Mouse (Mus musculus) embryonic facial prominence, embryonic 13.5 days (tissue): ENCODE data around the gene Brca1. TPM values are rescaled to one million over a fixed set of nuclear protein-coding genes. Genes with fewer than 3 reads are reported as not detected.
"Not testable (repeated sequence)": the region's sequence is repeated elsewhere in the genome, so short reads cannot be mapped to it uniquely, and the experiment has no call there.

Experiments
- ATAC-seq: fragments of 200-750 bp; cut with Nextera tagmentation; 2 replicates; pipeline ENCODE4 v1.8.0; 2017; ENCODE audit warnings: low read depth; ENCODE audit not compliant: insufficient number of reproducible peaks, insufficient read depth, low FRiP score, low TSS enrichment
- H3K27ac ChIP-seq: fragments of 300-500 bp; sonication (generic); 2 replicates; pipeline ENCODE4 v1.5.1; 2015; ENCODE audit warnings: moderate library complexity, mild to moderate bottlenecking, inconsistent platforms
- H3K27me3 ChIP-seq: fragments of 300-500 bp; sonication (generic); 2 replicates; pipeline ENCODE4 v1.6.1; 2015; ENCODE audit warnings: mild to moderate bottlenecking, inconsistent platforms
- H3K36me3 ChIP-seq: fragments of 300-500 bp; sonication (generic); 2 replicates; pipeline ENCODE4 v1.6.1; 2015; ENCODE audit warnings: mild to moderate bottlenecking, inconsistent platforms
- H3K4me1 ChIP-seq: fragments of 300-500 bp; sonication (generic); 2 replicates; pipeline ENCODE4 v1.6.1; 2015; ENCODE audit warnings: inconsistent platforms
- H3K4me2 ChIP-seq: fragments of 300-500 bp; sonication (generic); 2 replicates; pipeline ENCODE4 v1.6.1; 2015; ENCODE audit warnings: moderate library complexity, mild to moderate bottlenecking, inconsistent platforms
- H3K4me3 ChIP-seq: fragments of 300-500 bp; sonication (generic); 2 replicates; pipeline ENCODE4 v1.5.1; 2015; ENCODE audit warnings: mild to moderate bottlenecking, inconsistent platforms
- H3K9ac ChIP-seq: fragments of 300-500 bp; sonication (generic); 2 replicates; pipeline ENCODE4 v1.6.1; 2015; ENCODE audit warnings: mild to moderate bottlenecking, inconsistent platforms
- H3K9me3 ChIP-seq: fragments of 300-500 bp; sonication (generic); 2 replicates; pipeline ENCODE4 v1.6.1; 2016; ENCODE audit warnings: inconsistent platforms
- WGBS: fragments of 180-500 bp; shearing (Covaris S2); methylation state at CpG from one replicate; pipeline ENCODE4 v1.1.7; 2015; ENCODE audit warnings: mixed read lengths; 5-methylcytosine and 5-hydroxymethylcytosine counted together
- polyA plus RNA-seq: library from polyadenylated mRNA; unstranded; fragments of >200 nt; fragmentation: Nextera tagmentation; extraction: Ambion mirVana; gene quantifications from 2 replicates; pipeline ENCODE4 v1.2.1, GENCODE M21; 2015

The Brca1 gene
- polyA plus RNA-seq, 1 experiment from 2014 or later, result 10.6 TPM

DNA sequence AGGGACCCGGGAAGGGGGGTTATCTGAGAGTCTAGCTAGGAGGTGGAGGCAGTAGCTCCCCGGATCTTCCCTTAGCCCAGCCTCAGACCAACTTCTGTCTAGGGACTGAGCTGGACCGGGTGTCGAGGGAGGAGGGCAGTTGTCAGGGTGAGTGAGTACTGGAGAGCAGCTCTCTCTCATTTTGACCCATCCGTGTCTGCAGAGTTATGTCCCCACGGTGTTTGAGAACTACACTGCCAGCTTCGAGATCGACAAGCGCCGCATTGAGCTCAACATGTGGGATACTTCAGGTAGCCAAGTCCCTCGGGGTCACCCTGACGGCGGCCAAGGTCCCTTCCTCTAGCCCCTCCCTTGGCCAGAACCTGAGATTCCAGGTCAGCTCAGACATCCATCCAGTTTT, 83.0 kb downstream of the Brca1 start:
- no peaks in the 10 kb centered on the region for H3K9me3 ChIP-seq
- H3K27me3 ChIP-seq, result peaks cover 5% of the 10 kb centered on the region; the same call in 1 of the 2 replicates
- no peak overlapping the region for H3K27ac ChIP-seq
- peak overlapping the region; percentile 79 for H3K9ac ChIP-seq
- no peaks in the 10 kb centered on the region for H3K36me3 ChIP-seq
- H3K4me1 ChIP-seq, result peaks cover 34% of the 10 kb centered on the region
- ATAC-seq, result no peak
- 3% methylated on average over 13 of the region's 13 CpGs for WGBS
- peak overlapping the region; percentile 72 for H3K4me3 ChIP-seq
- H3K4me2 ChIP-seq, result peak overlapping the region; percentile 94

- Histone ChIP-seq H3K9me3 (no peaks in the 10 kb centered on the region), H3K36me3 (no peaks in the 10 kb centered on the region), H3K27me3 (peaks cover 5% of the 10 kb centered on the region; the same call in 1 of the 2 replicates), H3K9ac (peak overlapping the region; percentile 79), H3K4me3 (peak overlapping the region; percentile 72), H3K27ac (0 out of 2 replicates have a peak overlapping the region, but pooled peaks have one; percentile 11), H3K4me2 (peak overlapping the region; percentile 94), H3K4me1 (peaks cover 37% of the 10 kb centered on the region)
- WGBS, result under 1% methylated on average over 28 of the region's 31 CpGs
- ATAC-seq, result peak; percentile 7; the same call in 1 of the 2 replicates
Measured at GRCm38 (mm10) chr11:101468263-101468688, 83.5 kb downstream of the Brca1 start.

DNA sequence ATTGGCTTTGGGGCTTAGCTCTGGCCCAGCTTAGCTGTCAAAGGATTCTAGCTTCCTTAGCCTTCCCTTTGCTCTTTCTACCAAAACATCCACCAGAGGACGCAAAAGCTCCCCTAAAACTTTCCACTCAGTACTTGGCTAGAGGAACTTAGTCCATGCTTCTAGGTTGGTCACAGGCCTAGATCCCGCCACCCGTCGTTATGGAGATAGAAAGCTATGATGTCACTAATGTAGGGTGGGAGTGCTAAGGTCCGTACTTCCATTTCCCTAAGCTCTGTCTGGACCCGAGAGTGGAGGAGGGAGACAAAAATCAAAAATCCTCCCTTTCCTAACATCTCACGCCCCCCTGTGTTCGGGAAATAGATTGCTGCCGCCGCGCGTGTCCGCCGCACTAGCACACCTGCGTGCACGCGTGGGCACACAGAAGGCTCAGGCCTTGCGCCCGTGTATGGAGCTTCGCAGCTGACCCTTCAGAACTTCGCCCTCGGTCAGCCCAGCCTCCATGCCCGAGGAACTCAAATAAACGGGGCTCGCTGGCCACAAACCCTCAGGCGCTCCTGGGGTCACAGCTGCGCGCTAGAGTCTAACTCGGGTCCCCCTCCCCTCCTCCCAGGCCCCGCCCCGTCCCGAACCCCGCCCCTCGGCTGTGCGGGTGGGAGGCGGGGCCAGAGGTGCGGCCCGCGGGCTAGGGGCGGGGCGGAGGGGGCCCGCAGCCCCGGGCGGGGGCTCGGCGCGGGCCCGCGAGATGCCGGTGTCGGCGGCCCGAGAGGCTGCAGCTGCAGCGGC, 84.1 kb downstream of the Brca1 start:
- Histone ChIP-seq H3K4me3 (peak overlapping the region; percentile 72), H3K4me1 (peaks cover 42% of the 10 kb centered on the region), H3K27ac (0 out of 2 replicates have a peak overlapping the region, but pooled peaks have one; percentile 11), H3K9me3 (no peaks in the 10 kb centered on the region), H3K27me3 (peaks cover 5% of the 10 kb centered on the region; the same call in 1 of the 2 replicates), H3K36me3 (no peaks in the 10 kb centered on the region), H3K4me2 (peak overlapping the region; percentile 94), H3K9ac (peak overlapping the region; percentile 79)
- under 1% methylated on average over 52 of the region's 54 CpGs for WGBS
- peak; percentile 77; the same call in 1 of the 2 replicates for ATAC-seq

DNA sequence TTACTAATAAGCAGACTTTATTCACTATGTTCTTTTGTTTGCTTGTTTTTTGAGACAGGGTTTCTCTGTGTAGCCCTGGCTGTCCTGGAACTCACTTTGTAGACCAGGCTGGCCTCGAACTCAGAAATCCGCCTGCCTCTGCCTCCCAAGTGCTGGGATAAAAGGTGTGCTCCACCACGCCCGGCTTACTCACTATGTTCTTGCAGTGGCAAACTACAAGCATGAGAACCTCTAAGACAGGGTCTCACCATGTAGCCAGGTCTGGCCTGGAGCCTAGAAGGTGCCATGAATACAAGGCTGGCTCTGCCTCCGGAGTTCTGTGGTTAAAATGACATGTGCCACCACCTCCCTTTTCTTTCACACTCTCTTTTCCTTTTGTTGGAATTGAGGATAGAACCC, 85.2 kb downstream of the Brca1 start:
- H3K4me2 ChIP-seq, result peak overlapping the region; percentile 77
- H3K9me3 ChIP-seq, H3K27ac ChIP-seq, ATAC-seq, H3K9ac ChIP-seq, H3K27me3 ChIP-seq: not testable (repeated sequence)
- H3K4me1 ChIP-seq, result peaks cover 44% of the 10 kb centered on the region
- 55% methylated on average over 5 of the region's 5 CpGs for WGBS
- H3K4me3 ChIP-seq, result peak overlapping the region; percentile 66
- H3K36me3 ChIP-seq, result peaks cover 11% of the 10 kb centered on the region

GRCm38 (mm10) chr11:101465869-101466551, 85.7 kb downstream of the Brca1 start, which contains the start of gene Vat1:
Gene Vat1 (minus strand): TSS chr11:101466230.
- peaks cover 2% of the 10 kb centered on the region; the same call in 1 of the 2 replicates for H3K27me3 ChIP-seq
- H3K9ac ChIP-seq, result peak within 1 kb of the TSS; percentile 76
- WGBS, result 2% methylated on average over 60 of the region's 60 CpGs
- H3K4me3 ChIP-seq, result peak within 1 kb of the TSS; percentile 66
- peak within 1 kb of the TSS; percentile 75 for H3K27ac ChIP-seq
- peak; percentile 44; the same call in 1 of the 2 replicates for ATAC-seq
- peaks cover 16% of the 10 kb centered on the region for H3K36me3 ChIP-seq
- peaks cover 44% of the 10 kb centered on the region for H3K4me1 ChIP-seq
- peak within 1 kb of the TSS; percentile 77 for H3K4me2 ChIP-seq
- H3K9me3 ChIP-seq, result no peaks in the 10 kb centered on the region

GRCm38 (mm10) chr11:101465101-101465868, 86.5 kb downstream of the Brca1 start:
- WGBS, result under 1% methylated on average over 51 of the region's 51 CpGs
- Histone ChIP-seq H3K4me2 (peak overlapping the region; percentile 77), H3K9me3 (no peaks in the 10 kb centered on the region), H3K9ac (peak overlapping the region; percentile 76), H3K27me3 (peaks cover 2% of the 10 kb centered on the region; the same call in 1 of the 2 replicates), H3K4me1 (peaks cover 44% of the 10 kb centered on the region), H3K27ac (peak overlapping the region; percentile 75), H3K36me3 (peaks cover 21% of the 10 kb centered on the region), H3K4me3 (peak overlapping the region; percentile 66)
- ATAC-seq, result peak; percentile 41; the same call in 1 of the 2 replicates

- 6% methylated on average over 12 of the region's 12 CpGs for WGBS
- peak within 1 kb of the TSS; percentile 66 for H3K4me3 ChIP-seq
- ATAC-seq, result peak; percentile 10; the same call in 1 of the 2 replicates
Measured at GRCm38 (mm10) chr11:101464211-101465100, 87.3 kb downstream of the Brca1 start, which contains the start of gene Rnd2. Gene Rnd2 (plus strand): TSS chr11:101464999.

DNA sequence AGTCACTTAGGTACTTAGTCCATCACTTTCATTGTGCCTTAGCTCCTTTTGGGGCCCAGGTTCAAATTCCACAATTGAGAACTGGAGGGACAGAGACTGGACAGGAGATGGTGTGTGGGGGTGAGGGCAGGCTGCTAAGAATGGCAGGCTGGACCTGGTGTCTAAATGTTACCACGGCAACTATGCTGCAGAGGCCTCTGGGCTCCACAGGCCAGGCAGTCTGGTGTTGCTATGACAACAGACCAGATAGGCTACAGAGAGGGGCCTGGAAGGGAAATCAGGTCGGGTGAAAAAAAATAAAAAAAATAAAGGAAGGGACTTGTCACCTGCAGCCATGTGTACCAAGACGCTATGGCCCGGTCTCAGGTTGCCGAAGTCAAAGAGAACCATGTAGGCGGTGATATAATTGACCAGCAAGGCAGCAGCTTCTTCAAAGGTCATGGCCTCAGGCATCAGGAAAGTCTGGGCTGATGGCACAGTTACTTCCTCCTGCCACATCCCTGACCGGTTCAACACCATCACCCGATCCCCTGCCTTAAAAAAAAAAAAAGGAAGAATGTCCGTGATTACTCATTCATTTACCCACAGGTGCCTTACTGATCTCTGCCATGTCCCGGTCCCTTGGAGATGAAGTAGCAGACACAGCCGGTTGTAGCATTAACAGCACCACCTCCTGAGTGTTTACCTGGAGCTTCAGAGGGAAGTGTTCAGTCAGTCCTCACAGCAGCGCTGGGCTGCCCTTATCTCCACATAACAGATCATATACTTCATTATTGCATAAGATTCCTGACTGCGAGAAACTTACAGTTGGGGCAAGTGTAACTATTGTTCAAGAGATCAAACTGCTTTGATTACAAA, 88.9 kb downstream of the Brca1 start:
- no peak overlapping the region for H3K27ac ChIP-seq
- no peak overlapping the region; the same call in 1 of the 2 replicates for H3K4me2 ChIP-seq
- peaks cover 46% of the 10 kb centered on the region for H3K36me3 ChIP-seq
- H3K4me3 ChIP-seq, result no peak overlapping the region
- WGBS, result 31% methylated on average over 13 of the region's 13 CpGs
- no peak overlapping the region for H3K9ac ChIP-seq
- peaks cover 37% of the 10 kb centered on the region for H3K4me1 ChIP-seq
- no peak for ATAC-seq
- peaks cover 2% of the 10 kb centered on the region; the same call in 1 of the 2 replicates for H3K27me3 ChIP-seq
- no peaks in the 10 kb centered on the region for H3K9me3 ChIP-seq

More at GRCm38 (mm10) chr11:101464211-101465100, 87.3 kb downstream of the Brca1 start, which contains the start of gene Rnd2:
- Histone ChIP-seq H3K4me1 (peaks cover 44% of the 10 kb centered on the region), H3K4me2 (peak within 1 kb of the TSS; percentile 77), H3K27ac (peak within 1 kb of the TSS; percentile 75), H3K27me3 (peaks cover 2% of the 10 kb centered on the region; the same call in 1 of the 2 replicates), H3K36me3 (peaks cover 30% of the 10 kb centered on the region), H3K9ac (peak within 1 kb of the TSS; percentile 76), H3K9me3 (no peaks in the 10 kb centered on the region)

GRCm38 (mm10) chr11:101462141-101462540, 89.6 kb downstream of the Brca1 start:
- Histone ChIP-seq H3K4me1 (peaks cover 30% of the 10 kb centered on the region), H3K27me3 (peaks cover 2% of the 10 kb centered on the region; the same call in 1 of the 2 replicates), H3K9me3 (no peaks in the 10 kb centered on the region), H3K4me3 (no peak overlapping the region), H3K36me3 (peaks cover 53% of the 10 kb centered on the region), H3K4me2 (no peak overlapping the region), H3K9ac (0 out of 2 replicates have a peak overlapping the region, but pooled peaks have one; percentile 2), H3K27ac (no peak overlapping the region)
- 84% methylated on average over 14 of the region's 14 CpGs for WGBS
- no peak for ATAC-seq
